Mouse (Mus musculus) embryonic fibroblast, embryonic 13.5 days (primary cell): Measurements from ENCODE around the gene Gm4881.

Experiments used
- CTCF ChIP-seq: IDR thresholded peaks from 2 replicates; pipeline ENCODE4 v1.5.1; 2011; ENCODE audit warnings: mild to moderate bottlenecking, control low read depth, low read length, moderate library complexity, borderline replicate concordance; ENCODE audit not compliant: insufficient read depth
- POLR2A ChIP-seq: IDR thresholded peaks from 2 replicates; pipeline ENCODE4 v1.6.1; 2011; ENCODE audit warnings: low read depth, mild to moderate bottlenecking, control low read depth, low read length, moderate library complexity

GRCm38 (mm10) chr7:24984307-24984706 is 40.0 kb upstream of the Gm4881 start:
- TF ChIP-seq CTCF (no peak), POLR2A (no peak)
